Mouse (Mus musculus) midbrain, embryonic 14.5 days (tissue): Measurements from ENCODE around the gene Dglucy. TPM values are rescaled to one million over a fixed set of nuclear protein-coding genes. Genes with fewer than 3 reads are reported as not detected.
A peak's percentile ranks its signal among the peaks of the same experiment; 100 is the strongest.

ENCODE experiments used
- ATAC-seq: fragments of 200-750 bp; cut with Nextera tagmentation; 2 replicates; pipeline ENCODE4 v1.8.0; 2017; ENCODE audit warnings: moderate number of reproducible peaks, moderate library complexity; ENCODE audit not compliant: low FRiP score, low TSS enrichment
- DNase-seq: peaks from one replicate; pipeline ENCODE4 v3.0.0-alpha.2; 2015
- H3K27ac ChIP-seq: fragments of 300-500 bp; sonication (generic); replicated peaks from 2 replicates; pipeline ENCODE4 v1.5.1; 2014; ENCODE audit warnings: mild to moderate bottlenecking, low read depth, low read length, moderate library complexity
- H3K27me3 ChIP-seq: fragments of 300-500 bp; sonication (generic); 2 replicates; pipeline ENCODE4 v1.6.1; 2014; ENCODE audit warnings: low read length, control low read depth, mixed read lengths; ENCODE audit not compliant: control insufficient read depth, insufficient read depth
- H3K36me3 ChIP-seq: fragments of 300-500 bp; sonication (generic); 2 replicates; pipeline ENCODE4 v1.6.1; 2014; ENCODE audit warnings: low read length, control low read depth; ENCODE audit not compliant: control insufficient read depth, insufficient read depth
- H3K4me1 ChIP-seq: fragments of 300-500 bp; sonication (generic); 2 replicates; pipeline ENCODE4 v1.6.1; 2014; ENCODE audit warnings: mild to moderate bottlenecking, antibody characterized with exemption, low read length, control low read depth; ENCODE audit not compliant: control insufficient read depth, insufficient read depth
- H3K4me2 ChIP-seq: fragments of 300-500 bp; sonication (generic); 2 replicates; pipeline ENCODE4 v1.6.1; 2014; ENCODE audit warnings: mild to moderate bottlenecking, low read length, moderate library complexity
- H3K4me3 ChIP-seq: fragments of 300-500 bp; sonication (generic); replicated peaks from 2 replicates; pipeline ENCODE4 v1.5.1; 2014; ENCODE audit warnings: low read depth, low read length
- H3K9ac ChIP-seq: fragments of 300-500 bp; sonication (generic); replicated peaks from 2 replicates; pipeline ENCODE4 v1.6.1; 2014; ENCODE audit warnings: mild to moderate bottlenecking, low read length, moderate library complexity
- H3K9me3 ChIP-seq: fragments of 300-500 bp; sonication (generic); 2 replicates; pipeline ENCODE4 v1.6.1; 2016; ENCODE audit warnings: low read length, control low read depth, mixed read lengths; ENCODE audit not compliant: control insufficient read depth
- WGBS: fragments of 180-500 bp; shearing (Covaris S2); extraction: QIAGEN DNeasy Blood & Tissue Kit; methylation state at CpG from one replicate; pipeline ENCODE4 v1.1.7; 2014; 5-methylcytosine and 5-hydroxymethylcytosine counted together
- polyA plus RNA-seq: library from polyadenylated mRNA; unstranded; fragments of >200 nt; fragmentation: Nextera tagmentation; extraction: Ambion mirVana; gene quantifications from 2 replicates; pipeline ENCODE4 v1.2.1, GENCODE M21; 2014

The Dglucy gene
- polyA plus RNA-seq, 1 experiment from 2014 or later, result 1.7 TPM

GRCm38 (mm10) chr12:100928286-100928685, 149.4 kb downstream of the Dglucy start:
- WGBS, result 94% methylated on average over 9 of the region's 9 CpGs
- Histone ChIP-seq H3K36me3 (peaks cover 69% of the 10 kb centered on the region), H3K4me1 (no peaks in the 10 kb centered on the region), H3K27me3 (no peaks in the 10 kb centered on the region), H3K9ac (no peak overlapping the region), H3K4me2 (no peak overlapping the region), H3K4me3 (no peak overlapping the region), H3K27ac (no peak overlapping the region), H3K9me3 (no peaks in the 10 kb centered on the region)
- DNase-seq, result no peak
- no peak for ATAC-seq

DNA sequence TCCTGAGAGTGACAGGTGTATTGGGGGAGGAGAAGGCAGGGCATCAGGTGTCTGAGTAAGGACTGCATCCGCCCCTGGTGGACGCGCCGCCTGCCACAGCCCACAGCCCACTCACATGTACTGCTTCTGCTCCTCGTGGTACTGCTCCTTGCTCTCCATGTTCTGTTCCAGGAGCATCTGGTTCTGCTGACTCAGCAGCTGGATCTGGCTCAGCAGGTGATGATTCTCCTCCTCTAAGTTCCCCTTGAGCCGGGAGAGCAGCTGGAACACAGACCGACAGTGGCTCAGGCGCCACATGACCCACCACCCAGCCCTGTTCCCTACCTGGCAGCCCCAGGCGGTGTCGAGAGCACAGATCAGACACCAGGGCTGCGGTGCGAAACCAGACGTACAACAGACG, 152.8 kb downstream of the Dglucy start:
- no peak for DNase-seq
- no peak for ATAC-seq
- Histone ChIP-seq H3K4me3 (no peak overlapping the region), H3K9me3 (no peaks in the 10 kb centered on the region), H3K27ac (no peak overlapping the region), H3K4me2 (no peak overlapping the region), H3K4me1 (no peaks in the 10 kb centered on the region), H3K9ac (no peak overlapping the region), H3K36me3 (peaks cover 65% of the 10 kb centered on the region), H3K27me3 (no peaks in the 10 kb centered on the region)
- WGBS, result 97% methylated on average over 14 of the region's 14 CpGs

DNA sequence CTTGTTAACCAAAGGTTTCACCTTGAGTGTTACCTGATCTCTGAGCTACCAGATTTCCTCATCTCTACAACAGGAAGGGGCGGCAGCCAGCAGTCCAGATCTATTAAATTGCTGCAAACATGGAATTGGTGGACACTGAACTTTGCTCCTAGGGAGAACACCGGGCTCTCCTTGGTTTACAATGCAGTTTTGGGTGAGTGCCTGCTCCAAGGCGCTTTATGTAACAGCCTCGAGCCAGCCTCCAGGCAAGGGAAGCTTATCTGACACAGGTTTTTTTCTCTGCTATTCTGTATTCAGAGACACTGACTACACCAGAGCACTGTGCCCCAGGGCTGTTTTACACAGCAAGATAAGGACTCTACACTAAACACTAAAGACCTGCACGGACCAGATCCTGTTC, 155.9 kb downstream of the Dglucy start:
- Histone ChIP-seq H3K9ac (no peak overlapping the region), H3K4me2 (no peak overlapping the region), H3K4me3 (no peak overlapping the region), H3K36me3 (peaks cover 54% of the 10 kb centered on the region), H3K27me3 (no peaks in the 10 kb centered on the region), H3K4me1 (no peaks in the 10 kb centered on the region), H3K27ac (no peak overlapping the region), H3K9me3 (no peaks in the 10 kb centered on the region)
- peak; percentile 11 for DNase-seq
- no peak for ATAC-seq
- WGBS, result 87% methylated on average over 5 of the region's 5 CpGs

- Histone ChIP-seq H3K27me3 (no peaks in the 10 kb centered on the region), H3K36me3 (peaks cover 57% of the 10 kb centered on the region), H3K9ac (no peak overlapping the region), H3K9me3 (no peaks in the 10 kb centered on the region), H3K27ac (no peak overlapping the region), H3K4me2 (no peak overlapping the region), H3K4me3 (no peak overlapping the region), H3K4me1 (no peaks in the 10 kb centered on the region)
- DNase-seq (peak; percentile 88), ATAC-seq (peak; percentile 44)
- WGBS, result 17% methylated on average over 2 of the region's 2 CpGs
Measured at GRCm38 (mm10) chr12:100936116-100936515, 157.3 kb downstream of the Dglucy start.

DNA sequence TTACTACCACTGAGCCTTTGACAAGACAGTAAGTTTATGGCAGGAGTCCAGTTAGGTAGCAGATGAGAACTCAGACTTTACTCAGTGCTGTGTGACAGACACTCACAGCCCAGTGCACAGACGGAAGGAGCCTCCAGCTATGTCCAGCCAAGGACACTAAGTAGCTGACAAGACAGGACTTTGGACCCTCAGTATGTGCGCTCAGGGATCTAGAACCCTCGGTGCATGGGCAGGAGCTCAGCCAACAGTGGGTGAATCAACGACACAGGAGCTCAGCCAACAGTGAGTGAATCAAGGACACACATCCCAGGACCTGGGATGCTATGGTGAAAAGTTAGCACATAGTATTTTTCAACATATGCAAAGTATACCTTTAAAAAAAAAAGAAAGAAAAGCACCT, 157.9 kb downstream of the Dglucy start:
- peaks cover 57% of the 10 kb centered on the region for H3K36me3 ChIP-seq
- 87% methylated on average over 4 of the region's 4 CpGs for WGBS
- DNase-seq (no peak), ATAC-seq (no peak)
- no peak overlapping the region for H3K4me3 ChIP-seq
- no peaks in the 10 kb centered on the region for H3K4me1 ChIP-seq
- H3K9ac ChIP-seq, result no peak overlapping the region
- no peak overlapping the region for H3K27ac ChIP-seq
- no peaks in the 10 kb centered on the region for H3K27me3 ChIP-seq
- H3K4me2 ChIP-seq, result no peak overlapping the region
- no peaks in the 10 kb centered on the region for H3K9me3 ChIP-seq

DNA sequence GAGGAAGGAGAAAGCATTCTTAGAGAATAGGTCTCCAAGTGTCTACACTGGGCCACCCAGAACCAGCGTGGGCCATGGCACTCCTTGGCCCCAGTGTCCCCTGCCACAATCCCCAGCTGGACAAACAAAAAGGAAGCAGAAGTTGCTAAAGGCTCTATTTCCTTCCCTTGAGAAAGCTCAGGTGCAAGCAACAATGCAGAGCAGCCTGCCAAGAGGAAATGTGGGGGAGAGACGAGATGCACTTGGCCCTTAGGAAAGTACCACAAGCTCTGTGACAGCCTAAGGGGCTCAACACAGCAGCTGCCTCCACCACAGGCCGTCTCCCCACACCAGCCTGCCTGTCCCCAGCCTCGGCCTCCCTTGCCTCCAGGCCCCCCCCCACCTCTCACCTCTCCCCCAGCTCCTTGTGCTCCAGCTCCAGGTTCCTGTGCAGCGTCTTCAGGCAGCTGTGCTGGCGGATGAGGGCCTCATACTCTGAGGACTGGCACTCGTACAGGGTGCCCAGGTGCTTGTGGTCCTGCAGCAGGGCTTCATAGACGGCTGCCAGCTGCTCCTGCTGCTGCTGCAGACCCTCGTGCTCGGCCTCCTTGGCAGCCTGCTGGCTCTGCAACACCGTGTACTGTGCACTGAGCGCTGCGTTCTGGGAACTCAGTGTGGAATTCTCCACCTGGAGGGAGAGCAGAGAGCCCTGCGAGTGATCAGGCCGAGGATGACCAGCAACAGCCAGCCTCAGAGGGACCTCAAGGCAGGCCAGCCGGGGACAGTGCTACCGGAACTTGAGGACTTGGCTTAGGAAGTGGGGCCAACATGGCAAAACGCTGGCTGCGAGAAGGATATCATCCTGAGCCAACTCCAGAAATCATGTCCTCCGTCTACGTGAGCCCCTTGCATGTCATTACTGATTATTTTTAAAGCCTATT, 158.8 kb downstream of the Dglucy start:
- ATAC-seq (no peak), DNase-seq (no peak)
- H3K27me3 ChIP-seq, result no peaks in the 10 kb centered on the region
- no peak overlapping the region for H3K4me3 ChIP-seq
- peak overlapping the region; percentile 20; the same call in 1 of the 2 replicates for H3K27ac ChIP-seq
- no peaks in the 10 kb centered on the region for H3K4me1 ChIP-seq
- peaks cover 57% of the 10 kb centered on the region for H3K36me3 ChIP-seq
- 81% methylated on average over 21 of the region's 21 CpGs for WGBS
- H3K9me3 ChIP-seq, result no peaks in the 10 kb centered on the region
- no peak overlapping the region for H3K4me2 ChIP-seq
- H3K9ac ChIP-seq, result no peak overlapping the region

GRCm38 (mm10) chr12:100941361-100941760, 162.5 kb downstream of the Dglucy start:
- no peak overlapping the region for H3K4me3 ChIP-seq
- WGBS, result 93% methylated on average over 3 of the region's 3 CpGs
- peaks cover 75% of the 10 kb centered on the region for H3K36me3 ChIP-seq

DNA sequence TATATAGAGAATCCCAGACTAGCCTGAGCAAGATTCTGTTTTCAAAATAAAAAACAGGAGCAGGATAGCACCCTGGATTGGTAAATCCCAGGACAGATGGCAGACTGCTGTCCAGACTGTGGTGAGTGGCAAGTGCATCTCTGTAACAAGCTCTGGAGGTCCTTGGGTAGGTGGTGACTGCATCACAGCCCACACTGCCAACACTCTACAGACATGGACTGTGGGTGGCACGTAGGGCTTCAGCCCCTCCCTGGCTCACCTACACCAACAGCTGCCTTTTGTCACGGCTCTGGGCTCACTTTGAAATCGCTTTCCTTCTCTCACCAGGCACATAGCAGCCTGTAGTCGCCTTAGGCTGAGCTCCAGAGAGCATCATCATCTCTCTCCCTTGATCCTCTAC, 164.3 kb downstream of the Dglucy start:
- H3K9ac ChIP-seq, result no peak overlapping the region
- no peak overlapping the region for H3K4me2 ChIP-seq
- DNase-seq (no peak), ATAC-seq (no peak)
- H3K27ac ChIP-seq, result no peak overlapping the region
- no peak overlapping the region for H3K4me3 ChIP-seq
- WGBS, result 83% methylated on average over 4 of the region's 4 CpGs
- peaks cover 89% of the 10 kb centered on the region for H3K36me3 ChIP-seq
- H3K27me3 ChIP-seq, result no peaks in the 10 kb centered on the region
- H3K4me1 ChIP-seq, result no peaks in the 10 kb centered on the region
- H3K9me3 ChIP-seq, result no peaks in the 10 kb centered on the region

More at GRCm38 (mm10) chr12:100941361-100941760, 162.5 kb downstream of the Dglucy start:
- no peak for DNase-seq
- Histone ChIP-seq H3K4me2 (no peak overlapping the region), H3K9me3 (no peaks in the 10 kb centered on the region), H3K27ac (no peak overlapping the region), H3K9ac (no peak overlapping the region), H3K4me1 (no peaks in the 10 kb centered on the region), H3K27me3 (no peaks in the 10 kb centered on the region)
- no peak for ATAC-seq

- ATAC-seq (no peak), DNase-seq (no peak)
- H3K4me1 ChIP-seq, result no peaks in the 10 kb centered on the region
- H3K4me3 ChIP-seq, result no peak overlapping the region
- H3K9me3 ChIP-seq, result no peaks in the 10 kb centered on the region
- H3K27ac ChIP-seq, result no peak overlapping the region
- no peaks in the 10 kb centered on the region for H3K27me3 ChIP-seq
- H3K36me3 ChIP-seq, result peaks cover 82% of the 10 kb centered on the region
- H3K9ac ChIP-seq, result no peak overlapping the region
- H3K4me2 ChIP-seq, result no peak overlapping the region
- 92% methylated on average over 21 of the region's 21 CpGs for WGBS
Measured at GRCm38 (mm10) chr12:100944921-100945336, 166.1 kb downstream of the Dglucy start.
